Mouse (Mus musculus) midbrain, embryonic 11.5 days (tissue): ENCODE results near the gene Pde6c. TPM values are rescaled to one million over a fixed set of nuclear protein-coding genes. Genes with fewer than 3 reads are reported as not detected.

ENCODE experiments used
- ATAC-seq: fragments of 200-750 bp; cut with Nextera tagmentation; 2 replicates; pipeline ENCODE4 v1.8.0; 2017; ENCODE audit warnings: moderate TSS enrichment, moderate library complexity; ENCODE audit not compliant: low FRiP score
- DNase-seq: peaks from one replicate; pipeline ENCODE4 v3.0.0; 2015; ENCODE audit warnings: low spot score; ENCODE audit errors: missing footprints
- H3K27ac ChIP-seq: fragments of 300-500 bp; sonication (generic); 2 replicates; pipeline ENCODE4 v1.5.1; 2014; ENCODE audit warnings: low read depth, low read length
- H3K27me3 ChIP-seq: fragments of 300-500 bp; sonication (generic); 2 replicates; pipeline ENCODE4 v1.6.1; 2014; ENCODE audit warnings: mild to moderate bottlenecking, low read length, moderate library complexity, mixed read lengths; ENCODE audit not compliant: control insufficient read depth, insufficient read depth
- H3K36me3 ChIP-seq: fragments of 300-500 bp; sonication (generic); 2 replicates; pipeline ENCODE4 v1.6.1; 2014; ENCODE audit warnings: mild to moderate bottlenecking, low read length, moderate library complexity, mixed read lengths; ENCODE audit not compliant: control insufficient read depth, insufficient read depth
- H3K4me1 ChIP-seq: fragments of 300-500 bp; sonication (generic); 2 replicates; pipeline ENCODE4 v1.6.1; 2014; ENCODE audit warnings: low read length; ENCODE audit not compliant: control insufficient read depth, insufficient read depth
- H3K4me2 ChIP-seq: fragments of 300-500 bp; sonication (generic); 2 replicates; pipeline ENCODE4 v1.6.1; 2014; ENCODE audit warnings: mild to moderate bottlenecking, moderate library complexity
- H3K4me3 ChIP-seq: fragments of 300-500 bp; sonication (generic); 2 replicates; pipeline ENCODE4 v1.5.1; 2014; ENCODE audit warnings: low read depth, low read length
- H3K9ac ChIP-seq: fragments of 300-500 bp; sonication (generic); 2 replicates; pipeline ENCODE4 v1.6.1; 2014; ENCODE audit warnings: low read length
- H3K9me3 ChIP-seq: fragments of 300-500 bp; sonication (generic); 2 replicates; pipeline ENCODE4 v1.6.1; 2016; ENCODE audit warnings: low read length; ENCODE audit not compliant: control insufficient read depth
- WGBS: fragments of 180-500 bp; shearing (Covaris S2); extraction: QIAGEN DNeasy Blood & Tissue Kit; methylation state at CpG from one replicate; pipeline ENCODE4 v1.1.7; 2014; 5-methylcytosine and 5-hydroxymethylcytosine counted together
- polyA plus RNA-seq: library from polyadenylated mRNA; unstranded; fragments of >200 nt; fragmentation: Nextera tagmentation; extraction: Ambion mirVana; gene quantifications from 2 replicates; pipeline ENCODE4 v1.2.1, GENCODE M21; 2014

Gene Pde6c
- polyA plus RNA-seq, 1 experiment from 2014 or later = 0.08 TPM

- DNase-seq (peak; percentile 99), ATAC-seq (peak; percentile 98)
Observed at GRCm38 (mm10) chr19:38223905-38224684, 91.5 kb downstream of the Pde6c start, which contains the start of gene Fra10ac1. Gene Fra10ac1 (minus strand): TSS chr19:38224156.

GRCm38 (mm10) chr19:38224685-38225060 is 92.1 kb downstream of the Pde6c start:
- no peaks in the 10 kb centered on the region; the same call in 1 of the 2 replicates for H3K9me3 ChIP-seq
- H3K27ac ChIP-seq = peak overlapping the region; percentile 90
- no peaks in the 10 kb centered on the region for H3K27me3 ChIP-seq
- H3K36me3 ChIP-seq = no peaks in the 10 kb centered on the region
- WGBS = 9% methylated on average over 9 of the region's 9 CpGs
- peak overlapping the region; percentile 55 for H3K9ac ChIP-seq
- peak; percentile 38; the same call in 1 of the 2 replicates for ATAC-seq
- peak overlapping the region; percentile 73 for H3K4me2 ChIP-seq
- peak overlapping the region; percentile 40 for H3K4me3 ChIP-seq
- H3K4me1 ChIP-seq = peaks cover 5% of the 10 kb centered on the region
- peak; percentile 88 for DNase-seq

More at GRCm38 (mm10) chr19:38223905-38224684, 91.5 kb downstream of the Pde6c start, which contains the start of gene Fra10ac1:
- Histone ChIP-seq H3K9ac (peak within 1 kb of the TSS; percentile 55), H3K27ac (peak within 1 kb of the TSS; percentile 90), H3K27me3 (no peaks in the 10 kb centered on the region), H3K4me1 (peaks cover 5% of the 10 kb centered on the region), H3K36me3 (no peaks in the 10 kb centered on the region), H3K9me3 (no peaks in the 10 kb centered on the region; the same call in 1 of the 2 replicates), H3K4me3 (peak within 1 kb of the TSS; percentile 40), H3K4me2 (peak within 1 kb of the TSS; percentile 73)
- WGBS = under 1% methylated on average over 49 of the region's 49 CpGs

GRCm38 (mm10) chr19:38228699-38229098 is 96.1 kb downstream of the Pde6c start:
- H3K36me3 ChIP-seq = no peaks in the 10 kb centered on the region
- ATAC-seq (no peak), DNase-seq (peak; percentile 78)
- H3K27me3 ChIP-seq = no peaks in the 10 kb centered on the region
- no peak overlapping the region for H3K4me3 ChIP-seq
- H3K9me3 ChIP-seq = no peaks in the 10 kb centered on the region; the same call in 1 of the 2 replicates
- no peak overlapping the region for H3K9ac ChIP-seq
- no peak overlapping the region for H3K4me2 ChIP-seq
- H3K4me1 ChIP-seq = no peaks in the 10 kb centered on the region
- H3K27ac ChIP-seq = no peak overlapping the region
- 59% methylated on average over 2 of the region's 2 CpGs for WGBS

DNA sequence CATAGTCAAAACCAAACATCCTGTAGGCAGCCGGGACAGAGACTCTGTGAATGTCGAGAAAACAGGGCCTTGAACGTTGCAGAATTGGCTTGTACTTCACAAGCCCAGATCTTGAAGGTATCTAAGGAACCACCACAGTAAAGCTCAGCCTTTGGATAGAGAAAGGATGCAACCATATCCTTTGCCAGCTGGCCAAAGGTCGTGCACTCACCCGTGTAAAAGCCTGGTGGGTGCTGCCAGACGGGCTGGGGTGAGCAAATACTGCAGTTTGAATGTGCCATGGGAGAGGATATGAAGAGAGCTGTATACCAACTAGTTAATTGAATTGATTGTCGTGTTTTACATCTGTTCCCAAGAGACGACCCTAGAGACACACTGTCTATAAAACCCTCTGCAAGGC is 99.5 kb downstream of the Pde6c start:
- Histone ChIP-seq H3K9me3 (no peaks in the 10 kb centered on the region; the same call in 1 of the 2 replicates), H3K9ac (no peak overlapping the region), H3K27me3 (no peaks in the 10 kb centered on the region), H3K27ac (no peak overlapping the region), H3K4me3 (no peak overlapping the region), H3K36me3 (no peaks in the 10 kb centered on the region), H3K4me1 (no peaks in the 10 kb centered on the region), H3K4me2 (no peak overlapping the region)
- ATAC-seq = no peak
- WGBS = 41% methylated on average over 8 of the region's 8 CpGs
- DNase-seq = no peak

DNA sequence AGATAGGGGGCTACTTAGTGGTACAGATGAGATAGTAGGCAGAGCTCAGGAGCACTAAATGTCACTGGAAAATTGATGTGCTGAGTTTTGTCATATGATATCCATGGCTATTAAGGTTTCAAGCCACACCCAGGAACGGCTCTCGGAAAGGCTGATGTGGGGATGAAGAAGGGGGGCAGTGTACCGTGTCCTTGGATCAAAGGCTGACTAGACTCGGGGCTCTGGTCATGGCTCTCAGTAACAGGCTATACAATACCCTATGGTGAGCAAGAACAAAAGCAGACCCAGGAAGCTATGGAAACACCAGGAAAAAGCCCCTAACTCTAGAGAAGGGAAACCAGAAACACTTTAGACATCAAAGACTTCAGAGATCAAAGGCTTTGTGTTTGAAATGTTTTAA is 99.9 kb downstream of the Pde6c start:
- 7% methylated on average over 4 of the region's 4 CpGs for WGBS
- Histone ChIP-seq H3K9ac (no peak overlapping the region), H3K4me3 (no peak overlapping the region), H3K4me1 (no peaks in the 10 kb centered on the region), H3K36me3 (no peaks in the 10 kb centered on the region), H3K27ac (no peak overlapping the region), H3K9me3 (no peaks in the 10 kb centered on the region; the same call in 1 of the 2 replicates), H3K4me2 (no peak overlapping the region), H3K27me3 (no peaks in the 10 kb centered on the region)
- ATAC-seq (0 out of 2 replicates have a peak, but pooled peaks have one; percentile 46), DNase-seq (no peak)

Other genes starting within 250 kb of the Pde6c start
- gene Myof, start 89.2 kb upstream of the Pde6c start, polyA plus RNA-seq = 3.3 and 3.6 TPM in 2 replicates
- gene Cep55, start 77.8 kb upstream of the Pde6c start, polyA plus RNA-seq = 60.8 and 67.1 TPM in 2 replicates
- not detected in 2 replicates for gene Ffar4, start 35.7 kb upstream of the Pde6c start, polyA plus RNA-seq
- 2.3 and 2.8 TPM in 2 replicates for gene Rbp4, start 7.5 kb upstream of the Pde6c start, polyA plus RNA-seq
- gene Fra10ac1, start 91.4 kb downstream of the Pde6c start, polyA plus RNA-seq = 45.7 and 47.5 TPM in 2 replicates
- gene Lgi1, start 131.8 kb downstream of the Pde6c start, polyA plus RNA-seq = 2.0 and 2.5 TPM in 2 replicates